Mouse (Mus musculus): Measurements from ENCODE around the gene Adsl. TPM values are rescaled to one million over a fixed set of nuclear protein-coding genes. Genes with fewer than 3 reads are reported as not detected.
A peak's percentile ranks its signal among the peaks of the same experiment; 100 is the strongest.

Adsl gene
- total RNA-seq, 2 experiments from 2014 or later = 24.9 to 31.5 TPM

DNA sequence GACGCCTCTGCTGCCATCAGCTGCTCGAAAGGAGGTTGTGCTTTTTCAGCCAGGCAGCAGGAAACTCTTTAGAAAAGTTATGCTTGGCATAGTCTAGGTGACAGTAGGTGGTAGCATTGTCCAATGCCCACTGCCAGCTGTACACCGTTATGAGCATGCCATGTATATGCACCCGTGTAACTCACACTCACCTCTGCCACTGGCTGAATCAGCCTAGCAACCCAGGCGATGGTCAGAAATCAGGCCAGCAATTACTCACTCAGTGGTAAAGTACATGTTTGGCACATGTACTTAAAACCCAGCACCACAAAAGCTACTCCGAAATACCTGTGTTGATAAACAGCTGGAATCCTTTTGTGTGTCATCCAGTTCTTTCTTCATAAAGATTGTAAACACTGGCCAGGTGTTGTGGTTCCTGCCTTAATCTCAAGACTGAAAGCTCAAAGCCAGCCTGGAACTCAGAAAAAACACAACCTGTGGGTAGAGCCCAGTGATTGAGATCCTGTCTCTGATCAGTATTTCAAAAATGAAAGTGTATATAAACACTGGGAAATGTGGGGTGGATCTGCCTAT, 6.7 kb upstream of the Adsl start:
- no peak for DNase-seq

GRCm38 (mm10) chr15:80945851-80946250, 2.4 kb upstream of the Adsl start:
- DNase-seq = no peak

DNA sequence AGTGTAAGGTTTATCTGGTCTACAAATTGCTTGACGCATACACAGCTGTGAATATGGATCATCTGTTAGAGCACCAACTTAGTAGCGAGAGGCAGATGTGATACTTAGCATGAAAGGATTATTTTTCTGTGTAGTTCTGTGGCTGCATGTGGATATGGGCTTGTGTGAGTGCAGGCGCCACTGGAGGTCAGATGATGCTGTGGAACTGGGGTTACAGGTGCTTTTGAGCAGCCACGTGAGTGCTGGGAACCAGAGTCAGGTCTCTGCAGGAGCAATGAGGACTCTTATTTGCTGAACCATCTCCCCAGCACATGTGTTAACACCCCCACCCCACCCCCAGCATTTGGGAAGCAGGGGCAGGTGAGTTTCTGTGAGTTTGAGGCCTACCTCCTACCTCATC, 1.1 kb downstream of the Adsl start:
- no peak for DNase-seq

DNA sequence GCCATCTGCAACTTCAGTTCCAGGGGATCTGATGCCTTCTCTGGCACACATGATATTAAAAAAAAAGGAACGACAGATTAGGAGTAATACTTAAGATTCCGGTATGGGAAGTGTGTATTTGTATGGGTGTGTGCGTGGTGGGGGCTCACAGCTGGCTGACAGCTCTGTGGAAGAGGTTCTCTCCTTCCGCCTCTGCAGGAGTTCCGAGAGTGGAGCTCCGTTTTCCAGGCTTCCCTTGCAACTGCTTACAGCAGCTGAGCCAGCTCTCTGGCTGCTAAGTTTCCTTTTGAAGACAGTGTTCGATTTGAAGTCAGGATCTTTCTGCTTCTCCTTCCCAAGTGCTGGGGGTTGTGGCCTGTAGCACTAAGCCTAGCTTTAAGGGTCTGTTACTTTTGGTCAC, 1.8 kb downstream of the Adsl start:
- no peak for DNase-seq

- no peak for DNase-seq
These were observed 5.7 kb downstream of the Adsl start for GRCm38 (mm10) chr15:80953971-80954370.

DNA sequence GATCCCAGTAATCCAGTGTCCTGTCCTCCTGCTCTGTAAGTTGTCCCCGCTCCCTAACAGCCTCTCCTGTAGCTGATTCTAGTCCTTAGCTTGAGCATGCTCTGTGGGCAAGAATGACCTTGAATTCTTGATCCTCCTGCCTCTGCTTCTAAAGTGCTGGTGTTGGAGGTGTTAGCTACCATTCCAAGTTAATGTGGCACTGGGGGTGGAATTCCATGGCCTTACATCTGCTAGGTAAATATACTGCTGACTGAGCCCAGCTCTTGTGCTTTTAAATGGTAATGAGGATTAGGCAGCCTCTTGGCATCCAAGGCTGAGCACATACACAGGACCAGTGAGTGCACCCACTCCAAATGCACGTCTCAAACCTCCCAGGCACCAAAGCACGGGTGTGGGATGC, 6.6 kb downstream of the Adsl start:
- DNase-seq = no peak

- no peak for DNase-seq
These were observed 7.6 kb downstream of the Adsl start for GRCm38 (mm10) chr15:80955836-80956438.

GRCm38 (mm10) chr15:80969371-80969770, 21.1 kb downstream of the Adsl start:
- no peak for DNase-seq

DNA sequence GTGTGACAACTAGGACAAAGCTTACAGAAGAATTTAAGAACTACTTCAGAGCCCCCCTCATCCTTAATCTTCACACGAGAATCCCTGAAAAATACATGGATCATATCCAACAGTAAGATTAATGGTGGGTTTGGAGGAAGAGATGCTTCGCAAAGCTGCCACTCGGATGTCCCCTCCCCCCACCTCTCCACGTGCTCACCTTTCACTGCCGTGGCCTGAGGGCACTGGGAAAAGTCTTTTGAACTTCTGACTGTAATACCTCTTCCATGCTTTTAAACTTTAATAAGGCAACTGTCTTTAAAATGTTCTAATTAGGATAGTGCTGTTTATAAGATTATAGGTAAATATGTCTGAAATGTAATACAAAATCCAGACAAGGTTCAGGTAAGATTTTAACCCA, 26.0 kb downstream of the Adsl start:
- DNase-seq = no peak

DNA sequence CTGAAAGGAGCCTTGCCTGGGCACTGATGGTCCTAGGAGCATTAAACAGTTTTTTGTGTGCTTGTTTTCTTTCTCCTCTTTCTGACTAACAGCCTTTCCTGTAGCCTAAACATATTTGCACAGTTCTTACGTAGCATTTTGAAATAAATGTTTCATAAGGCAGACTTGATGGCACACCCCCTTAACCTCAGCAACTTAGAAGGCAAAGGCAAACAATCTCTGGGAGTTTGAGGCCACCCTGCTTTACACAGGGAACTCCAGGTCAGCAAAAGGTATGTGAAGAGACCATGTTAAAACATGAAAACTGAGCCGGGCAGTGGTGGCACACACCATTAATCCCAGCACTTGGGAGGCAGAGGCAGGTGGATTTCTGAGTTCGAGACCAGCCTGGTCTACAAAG, 27.4 kb downstream of the Adsl start:
- DNase-seq = no peak

GRCm38 (mm10) chr15:80977620-80978334, 29.5 kb downstream of the Adsl start, which contains the start of gene Sgsm3:
Sgsm3 (plus strand) TSS chr15:80977765.
- peak; percentile 84 to 86 for DNase-seq

GRCm38 (mm10) chr15:80979611-80980010, 31.3 kb downstream of the Adsl start:
- DNase-seq = no peak

GRCm38 (mm10) chr15:80981176-80981575, 32.9 kb downstream of the Adsl start:
- DNase-seq = no peak

DNA sequence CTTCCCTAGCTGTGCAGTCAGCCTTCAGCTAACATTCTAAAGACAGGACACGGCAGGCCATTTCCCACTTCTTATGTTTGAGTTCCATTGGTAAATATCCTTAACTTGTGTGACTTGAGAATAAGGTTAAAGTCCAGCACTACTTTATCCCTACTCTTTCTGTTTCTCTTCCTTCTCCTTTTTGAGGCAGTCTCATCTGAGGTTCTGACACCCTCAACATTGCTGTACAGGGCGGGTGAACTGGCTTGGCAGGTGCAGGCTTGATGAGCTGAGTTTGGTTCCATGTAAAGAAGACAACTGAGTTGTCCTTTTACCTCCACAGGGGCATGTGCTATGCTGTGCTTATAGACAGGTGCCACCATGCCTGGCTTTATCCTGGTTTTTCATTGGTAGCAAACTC, 35.0 kb downstream of the Adsl start:
- no peak for DNase-seq

- no peak for DNase-seq
These were observed 40.0 kb downstream of the Adsl start for GRCm38 (mm10) chr15:80988331-80988730.

GRCm38 (mm10) chr15:80989712-80990111, 41.4 kb downstream of the Adsl start:
- DNase-seq = no peak

DNA sequence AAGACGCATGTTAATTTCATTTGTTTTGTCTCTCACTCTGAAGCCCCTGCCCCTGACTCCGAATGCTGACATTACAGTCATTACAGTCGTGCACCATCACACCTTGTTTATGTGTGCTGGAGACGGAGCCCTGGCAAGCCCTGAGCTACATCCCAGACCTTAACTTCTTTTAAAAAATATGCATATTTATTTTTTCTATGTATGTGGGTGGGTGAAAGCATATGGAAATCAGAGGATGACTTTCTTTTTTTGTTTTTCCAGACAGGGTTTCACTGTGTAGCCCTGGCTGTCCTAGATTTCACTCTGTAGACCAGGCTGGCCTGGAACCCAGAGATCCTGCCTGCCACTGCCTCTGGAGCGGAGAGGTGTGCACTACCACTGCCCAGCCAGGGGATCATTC, 46.7 kb downstream of the Adsl start:
- DNase-seq = no peak

GRCm38 (mm10) chr15:80996090-80996835, 48.0 kb downstream of the Adsl start:
- DNase-seq = no peak

GRCm38 (mm10) chr15:80997077-80997476, 48.8 kb downstream of the Adsl start:
- no peak for DNase-seq

DNA sequence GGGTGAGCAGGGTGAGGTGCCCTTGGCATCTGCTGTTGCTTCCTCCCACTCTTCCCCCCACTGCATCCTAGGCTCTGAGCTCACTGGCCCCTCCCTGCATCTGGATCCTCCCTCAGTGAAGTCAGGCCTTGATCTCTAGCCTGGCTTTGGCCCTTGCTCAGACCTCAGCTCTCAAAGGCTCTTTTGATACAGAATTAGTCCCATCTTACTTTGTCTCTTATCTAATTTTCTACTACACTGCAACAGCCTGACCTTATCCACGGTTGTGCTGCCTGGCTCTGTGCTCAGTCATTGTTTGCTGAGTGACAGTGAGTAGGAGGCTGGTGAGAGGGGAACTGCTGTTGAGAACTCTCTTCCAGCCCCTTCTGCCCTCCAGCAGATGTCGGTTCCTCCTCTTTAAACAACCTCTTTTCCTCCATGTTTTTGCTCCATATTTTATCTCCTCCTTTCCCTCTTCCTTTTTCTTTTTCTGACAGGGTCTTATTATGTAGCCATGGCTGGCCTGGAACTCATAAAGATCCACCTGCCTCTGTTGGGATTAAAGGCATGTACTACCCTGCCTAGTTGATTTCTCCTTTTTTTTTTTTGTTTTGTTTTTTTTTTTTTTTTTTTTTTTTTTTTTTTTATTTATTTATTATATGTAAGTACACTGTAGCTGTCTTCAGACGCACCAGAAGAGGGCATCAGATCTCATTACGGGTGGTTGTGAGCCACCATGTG, 52.3 kb downstream of the Adsl start:
- no peak for DNase-seq

DNA sequence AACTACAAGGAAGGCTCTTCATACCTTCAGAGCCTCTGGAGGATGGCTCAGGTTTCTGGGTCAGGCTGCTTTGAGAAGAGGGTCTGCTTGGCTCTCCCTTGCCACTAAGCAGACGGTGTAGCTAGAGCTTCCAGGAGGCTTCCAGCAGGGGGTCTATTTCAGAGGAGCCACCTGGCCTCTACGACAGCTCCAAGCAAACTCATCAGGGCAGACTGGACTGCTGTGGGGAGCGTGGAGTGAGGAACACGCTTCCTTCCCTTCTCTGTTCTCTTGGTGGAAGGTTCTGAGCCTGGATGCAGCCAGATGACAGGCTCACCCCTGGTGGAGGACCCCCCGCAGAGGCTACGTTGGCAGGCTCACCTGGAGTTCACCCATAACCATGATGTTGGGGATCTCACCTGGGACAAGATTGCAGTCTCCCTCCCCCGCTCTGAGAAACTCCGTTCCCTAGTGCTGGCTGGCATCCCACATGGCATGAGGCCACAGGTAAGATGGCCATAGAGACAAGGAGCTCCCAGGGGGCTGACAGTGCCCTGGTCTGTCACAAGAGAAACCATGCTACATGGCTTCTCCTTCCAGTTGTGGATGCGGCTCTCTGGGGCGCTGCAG, 57.9 kb downstream of the Adsl start:
- no peak for DNase-seq

GRCm38 (mm10) chr15:81007339-81007738, 59.0 kb downstream of the Adsl start:
- no peak for DNase-seq

Measured in layer of hippocampus, postnatal 36 days (tissue).